Mouse (Mus musculus): ENCODE results near the gene C330021F23Rik. TPM values are rescaled to one million over a fixed set of nuclear protein-coding genes. Genes with fewer than 3 reads are reported as not detected.
A peak's percentile ranks its signal among the peaks of the same experiment; 100 is the strongest.

Gene C330021F23Rik
- polyA plus RNA-seq, 1 experiment: not detected

DNA sequence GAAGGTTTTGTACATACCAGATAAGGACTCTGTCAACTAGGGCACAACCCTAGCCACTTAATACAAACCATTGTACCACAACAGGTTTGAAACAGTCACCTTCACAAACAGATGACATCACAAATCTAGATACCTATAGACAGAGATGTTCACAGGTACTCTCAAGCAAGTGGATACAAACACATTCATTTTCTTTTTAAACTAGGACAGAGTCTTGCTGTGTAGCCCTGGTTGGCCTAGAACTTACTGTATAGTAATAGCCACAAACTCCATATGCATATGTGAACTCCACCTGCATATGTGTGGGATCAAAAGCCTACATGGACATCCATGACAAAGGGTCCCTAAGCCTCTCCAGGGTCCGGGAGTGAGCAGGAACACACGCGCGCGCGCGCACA lies 19.2 kb downstream of the C330021F23Rik start, which contains the start of gene Camsap3:
Gene Camsap3 (plus strand): TSS at position 301 of the 398 bp plus-strand sequence.
- Histone ChIP-seq H3K36me3 (replicated peaks; ENCODE audit: low read length) (no peaks in the 10 kb centered on the region), H3K4me3 (replicated peaks) (peak within 1 kb of the TSS; percentile 90), H3K4me1 (peaks cover 13% of the 10 kb centered on the region), H3K9me3 (no peaks in the 10 kb centered on the region), H3K27me3 (replicated peaks) (peaks cover 31% of the 10 kb centered on the region)
- no peak for TF ChIP-seq FLI1 (IDR thresholded peaks at IDR 0.05; ENCODE audit: low read length)
- TF ChIP-seq GATA1 (IDR thresholded peaks at IDR 0.05; ENCODE audit: borderline replicate concordance, low read length): no peak

DNA sequence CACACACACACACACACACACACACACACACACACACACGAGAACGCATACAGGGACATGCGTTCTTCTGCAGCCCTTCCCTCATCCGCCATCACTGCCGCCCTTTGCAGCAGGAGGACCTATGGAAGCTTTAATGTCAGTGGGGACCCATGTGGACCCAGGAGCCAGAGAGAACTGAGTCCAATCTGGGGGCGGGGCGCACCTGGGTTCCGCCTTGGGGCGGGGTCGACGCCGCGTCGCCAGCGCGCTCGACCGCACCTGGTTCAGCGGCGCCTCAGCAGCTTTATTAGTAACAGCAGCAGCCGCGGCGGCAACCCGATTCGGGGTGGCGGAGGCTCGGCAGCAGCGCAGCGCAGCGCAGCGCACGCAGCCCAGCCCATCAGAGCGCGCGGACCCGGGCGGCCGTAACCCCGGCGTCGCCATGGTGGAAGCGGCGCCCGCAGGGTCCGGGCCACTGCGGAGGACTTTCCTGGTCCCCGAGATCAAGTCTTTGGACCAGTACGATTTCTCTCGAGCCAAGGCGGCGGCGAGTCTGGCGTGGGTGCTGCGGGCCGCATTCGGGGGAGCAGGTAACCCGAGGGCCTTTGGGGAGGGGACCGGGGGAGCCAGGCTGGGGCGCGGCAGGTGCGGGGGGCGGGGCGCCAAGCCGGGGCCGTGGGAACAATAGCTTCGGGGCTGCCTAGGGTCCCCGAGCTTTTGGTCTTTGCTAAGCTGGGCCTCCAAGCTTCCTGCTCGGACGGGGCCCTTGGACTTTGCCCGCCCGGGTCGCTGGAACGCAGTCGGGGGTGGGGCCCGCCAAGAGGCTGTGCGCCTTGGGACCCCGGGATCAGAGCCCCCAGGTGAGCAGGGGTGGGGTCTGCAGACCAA lies 19.8 kb downstream of the C330021F23Rik start:
- H3K4me3 ChIP-seq (replicated peaks): peak overlapping the region; percentile 90
- H3K36me3 ChIP-seq (replicated peaks; ENCODE audit: low read length): no peaks in the 10 kb centered on the region
- peaks cover 31% of the 10 kb centered on the region for H3K27me3 ChIP-seq (replicated peaks)
- no peaks in the 10 kb centered on the region for H3K9me3 ChIP-seq
- no peak for TF ChIP-seq GATA1 (IDR thresholded peaks at IDR 0.05; ENCODE audit: borderline replicate concordance, low read length)
- TF ChIP-seq FLI1 (IDR thresholded peaks at IDR 0.05; ENCODE audit: low read length): no peak
- peaks cover 13% of the 10 kb centered on the region for H3K4me1 ChIP-seq

DNA sequence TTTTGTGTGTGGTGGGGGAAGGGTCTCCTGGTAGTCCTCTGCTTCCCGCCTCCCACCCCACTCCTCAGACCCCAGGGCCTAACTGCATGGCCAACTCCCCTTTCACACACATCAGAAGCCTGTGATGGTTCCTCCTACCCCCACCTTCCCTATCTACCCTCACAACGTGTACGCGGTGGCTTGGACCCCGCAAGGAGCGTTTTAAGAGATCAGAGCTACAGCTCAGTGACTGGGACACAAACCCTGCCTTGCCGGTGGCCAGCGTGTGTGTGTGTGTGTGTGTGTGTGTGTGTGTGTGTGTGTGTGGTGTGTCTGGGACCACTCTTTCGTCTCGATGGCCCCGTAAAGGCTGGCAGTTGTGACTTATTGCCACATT lies 20.5 kb downstream of the C330021F23Rik start:
- TF ChIP-seq FLI1 (IDR thresholded peaks at IDR 0.05; ENCODE audit: low read length) (no peak), GATA1 (IDR thresholded peaks at IDR 0.05; ENCODE audit: borderline replicate concordance, low read length) (no peak)
- peak overlapping the region; percentile 90 for H3K4me3 ChIP-seq (replicated peaks)
- peaks cover 18% of the 10 kb centered on the region for H3K4me1 ChIP-seq
- peaks cover 36% of the 10 kb centered on the region for H3K27me3 ChIP-seq (replicated peaks)
- H3K9me3 ChIP-seq: no peaks in the 10 kb centered on the region
- no peaks in the 10 kb centered on the region for H3K36me3 ChIP-seq (replicated peaks; ENCODE audit: low read length)

DNA sequence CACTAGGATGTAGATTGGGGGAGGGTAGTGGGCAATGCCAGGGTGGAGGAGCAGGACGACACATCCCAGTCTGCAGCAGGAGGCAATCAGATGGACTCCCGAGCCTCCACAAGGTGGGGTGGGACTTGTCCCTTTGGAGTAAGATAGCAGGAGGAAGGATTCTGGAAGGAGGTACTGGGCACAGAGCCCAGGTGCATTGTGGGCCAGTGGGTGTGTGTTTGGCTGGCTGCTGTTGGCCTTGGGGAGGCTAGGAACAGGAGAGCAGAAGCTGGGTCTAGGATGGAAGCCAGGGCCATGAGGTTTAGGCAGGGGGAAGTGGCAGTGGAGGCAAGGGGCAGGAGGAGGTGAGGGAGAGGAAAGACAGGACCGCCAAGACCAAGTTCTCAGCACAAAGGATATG lies 25.7 kb downstream of the C330021F23Rik start:
- Histone ChIP-seq H3K36me3 (replicated peaks; ENCODE audit: low read length) (no peaks in the 10 kb centered on the region), H3K4me1 (peaks cover 17% of the 10 kb centered on the region), H3K4me3 (replicated peaks) (no peak overlapping the region), H3K27me3 (replicated peaks) (peaks cover 29% of the 10 kb centered on the region), H3K9me3 (no peaks in the 10 kb centered on the region)
- TF ChIP-seq GATA1 (IDR thresholded peaks at IDR 0.05; ENCODE audit: borderline replicate concordance, low read length): no peak
- no peak for TF ChIP-seq FLI1 (IDR thresholded peaks at IDR 0.05; ENCODE audit: low read length)

DNA sequence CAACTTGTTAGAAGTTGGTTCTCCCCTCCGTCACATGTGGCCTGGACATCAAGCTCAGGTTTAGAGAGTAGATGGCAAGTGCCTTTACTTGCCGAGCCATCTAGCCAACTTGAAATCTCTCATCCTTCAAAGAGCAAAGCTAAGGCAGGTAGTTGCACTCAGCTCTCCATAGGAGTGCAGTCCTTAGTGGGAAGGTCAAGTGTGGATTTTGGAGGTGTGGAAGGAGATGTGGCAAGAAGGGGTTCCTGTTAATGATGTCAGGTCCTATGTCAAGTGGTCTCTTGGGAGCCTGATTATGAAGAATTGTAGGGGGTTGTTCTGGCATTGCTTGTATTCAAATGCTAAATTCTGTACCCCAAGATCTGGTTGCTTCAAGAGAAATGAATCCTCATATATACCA lies 26.7 kb downstream of the C330021F23Rik start:
- Histone ChIP-seq H3K9me3 (no peaks in the 10 kb centered on the region), H3K36me3 (replicated peaks; ENCODE audit: low read length) (no peaks in the 10 kb centered on the region), H3K27me3 (replicated peaks) (peaks cover 33% of the 10 kb centered on the region), H3K4me1 (peaks cover 26% of the 10 kb centered on the region), H3K4me3 (replicated peaks) (no peak overlapping the region)
- TF ChIP-seq GATA1 (IDR thresholded peaks at IDR 0.05; ENCODE audit: borderline replicate concordance, low read length) (no peak), FLI1 (IDR thresholded peaks at IDR 0.05; ENCODE audit: low read length) (no peak)

DNA sequence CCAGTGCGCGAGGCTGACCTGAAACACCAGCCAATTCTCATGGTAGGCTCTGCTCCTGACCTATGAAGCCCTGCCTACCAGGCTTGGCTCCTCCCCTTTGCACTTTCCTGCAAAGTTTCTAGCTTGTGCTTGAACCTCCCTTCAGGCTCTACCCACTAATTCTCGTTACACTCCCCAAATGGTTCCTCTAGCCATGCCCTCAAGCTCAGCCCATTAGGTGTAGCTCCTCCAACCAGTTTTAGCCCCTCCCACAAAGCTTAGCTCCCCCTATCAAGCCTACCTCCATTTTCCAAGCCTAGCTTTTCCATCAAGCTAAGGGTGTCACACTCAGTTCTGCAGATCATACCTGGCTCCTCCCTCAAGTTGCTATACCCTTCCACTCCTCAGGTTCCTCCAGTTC lies 30.3 kb downstream of the C330021F23Rik start:
- no peak overlapping the region for H3K4me3 ChIP-seq (replicated peaks)
- peaks cover 22% of the 10 kb centered on the region for H3K4me1 ChIP-seq
- peaks cover 40% of the 10 kb centered on the region for H3K27me3 ChIP-seq (replicated peaks)
- TF ChIP-seq FLI1 (IDR thresholded peaks at IDR 0.05; ENCODE audit: low read length) (no peak), GATA1 (IDR thresholded peaks at IDR 0.05; ENCODE audit: borderline replicate concordance, low read length) (no peak)
- no peaks in the 10 kb centered on the region for H3K36me3 ChIP-seq (replicated peaks; ENCODE audit: low read length)
- H3K9me3 ChIP-seq: no peaks in the 10 kb centered on the region

DNA sequence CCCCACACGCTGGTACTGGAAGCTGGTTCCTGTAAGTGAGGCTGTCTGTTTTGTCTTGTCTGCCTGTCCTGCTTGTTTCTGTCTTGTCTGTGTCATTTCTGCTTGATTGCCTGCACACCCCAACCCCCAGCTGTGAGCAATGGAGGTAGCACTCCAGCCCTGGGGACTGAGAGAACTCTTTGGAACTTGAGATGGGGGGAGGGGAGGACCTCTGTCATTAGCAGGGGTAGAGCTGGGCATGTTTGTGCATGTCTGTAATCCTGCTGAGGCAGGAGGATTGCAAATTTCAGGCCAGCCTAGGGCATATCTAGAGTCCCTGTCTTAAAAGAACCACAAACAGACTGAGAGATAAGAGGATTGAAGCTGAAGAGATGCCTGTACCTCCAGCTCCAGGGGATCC lies 31.4 kb downstream of the C330021F23Rik start:
- Histone ChIP-seq H3K4me1 (peaks cover 14% of the 10 kb centered on the region), H3K9me3 (no peaks in the 10 kb centered on the region), H3K36me3 (replicated peaks; ENCODE audit: low read length) (no peaks in the 10 kb centered on the region), H3K4me3 (replicated peaks) (no peak overlapping the region), H3K27me3 (replicated peaks) (peaks cover 41% of the 10 kb centered on the region)
- TF ChIP-seq GATA1 (IDR thresholded peaks at IDR 0.05; ENCODE audit: borderline replicate concordance, low read length) (no peak), FLI1 (IDR thresholded peaks at IDR 0.05; ENCODE audit: low read length) (no peak)

DNA sequence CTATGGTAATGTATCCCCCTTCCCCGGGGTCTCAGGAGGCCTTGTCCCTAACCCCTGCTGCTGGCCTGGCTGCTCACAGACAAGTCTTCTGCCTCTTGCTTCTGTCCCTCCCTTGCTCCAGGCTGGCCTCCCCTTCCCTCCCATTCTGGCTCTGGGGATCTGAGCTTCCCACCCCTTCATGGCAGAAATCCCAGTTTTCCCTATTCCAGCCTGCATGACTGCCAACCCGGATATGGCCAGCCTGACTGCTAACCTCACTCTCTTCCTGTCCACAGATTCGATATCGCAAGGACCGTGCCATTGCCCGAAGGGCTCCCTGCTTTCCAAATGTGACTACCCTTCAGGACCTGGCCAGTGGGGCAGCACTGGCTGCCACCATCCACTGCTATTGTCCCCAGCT lies 32.6 kb downstream of the C330021F23Rik start:
- Histone ChIP-seq H3K36me3 (replicated peaks; ENCODE audit: low read length) (no peaks in the 10 kb centered on the region), H3K27me3 (replicated peaks) (peaks cover 44% of the 10 kb centered on the region), H3K4me3 (replicated peaks) (no peak overlapping the region), H3K4me1 (peaks cover 14% of the 10 kb centered on the region), H3K9me3 (no peaks in the 10 kb centered on the region)
- TF ChIP-seq GATA1 (IDR thresholded peaks at IDR 0.05; ENCODE audit: borderline replicate concordance, low read length): no peak
- no peak for TF ChIP-seq FLI1 (IDR thresholded peaks at IDR 0.05; ENCODE audit: low read length)

DNA sequence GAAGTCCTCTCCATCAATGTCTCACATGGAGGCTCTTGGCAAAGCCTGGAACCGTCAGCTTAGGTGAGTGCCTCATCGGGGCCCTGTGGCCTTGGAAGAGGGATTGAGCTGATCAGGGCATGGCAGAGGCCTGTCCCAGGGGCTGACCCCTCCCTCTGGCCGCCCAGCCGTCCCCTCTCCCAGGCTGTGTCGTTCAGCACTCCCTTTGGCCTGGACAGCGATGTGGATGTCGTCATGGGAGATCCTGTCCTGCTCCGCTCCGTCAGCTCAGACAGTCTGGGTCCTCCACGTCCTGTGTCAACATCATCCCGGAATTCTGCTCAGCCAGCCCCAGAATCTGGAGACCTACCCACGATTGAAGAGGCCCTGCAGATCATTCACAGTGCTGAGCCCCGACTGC lies 35.6 kb downstream of the C330021F23Rik start:
- Histone ChIP-seq H3K4me3 (replicated peaks) (no peak overlapping the region), H3K36me3 (replicated peaks; ENCODE audit: low read length) (peaks cover 21% of the 10 kb centered on the region), H3K9me3 (no peaks in the 10 kb centered on the region), H3K27me3 (replicated peaks) (peaks cover 33% of the 10 kb centered on the region), H3K4me1 (peaks cover 28% of the 10 kb centered on the region)
- TF ChIP-seq FLI1 (IDR thresholded peaks at IDR 0.05; ENCODE audit: low read length): no peak
- no peak for TF ChIP-seq GATA1 (IDR thresholded peaks at IDR 0.05; ENCODE audit: borderline replicate concordance, low read length)

DNA sequence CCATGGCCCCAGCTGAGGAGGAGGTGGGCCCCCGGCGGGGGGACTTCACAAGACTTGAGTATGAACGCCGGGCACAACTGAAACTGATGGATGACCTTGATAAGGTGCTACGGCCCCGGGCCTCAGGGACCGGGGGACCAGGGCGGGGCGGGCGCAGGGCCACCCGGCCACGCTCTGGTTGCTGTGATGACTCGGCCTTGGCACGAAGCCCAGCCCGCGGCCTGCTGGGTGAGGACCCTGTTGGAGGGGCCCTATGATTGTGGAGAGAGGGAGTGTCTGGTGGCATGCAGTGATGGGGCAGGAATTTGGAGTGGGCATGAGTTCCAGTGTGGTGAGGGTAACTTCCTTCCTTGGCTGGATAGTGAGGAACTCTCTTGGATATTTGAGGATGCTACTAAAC lies 38.8 kb downstream of the C330021F23Rik start:
- H3K4me3 ChIP-seq (replicated peaks): no peak overlapping the region
- no peaks in the 10 kb centered on the region for H3K9me3 ChIP-seq
- H3K27me3 ChIP-seq (replicated peaks): peaks cover 19% of the 10 kb centered on the region
- TF ChIP-seq FLI1 (IDR thresholded peaks at IDR 0.05; ENCODE audit: low read length) (no peak), GATA1 (IDR thresholded peaks at IDR 0.05; ENCODE audit: borderline replicate concordance, low read length) (no peak)
- peaks cover 41% of the 10 kb centered on the region for H3K4me1 ChIP-seq
- H3K36me3 ChIP-seq (replicated peaks; ENCODE audit: low read length): peaks cover 52% of the 10 kb centered on the region

Data from megakaryocyte, embryonic 14.5 days (primary cell).